Mouse (Mus musculus): ENCODE measurements at regions not wholly inside any gene's neighbourhood (a gene's known extent, or its start where the extent isn't known, plus 50 kb on each side); places are given as distances from the start of the nearest gene placed in this dataset.

- no peak for DNase-seq (ENCODE audit: low spot score)
Observed at GRCm38 (mm10) chr1:90404717-90405487, 197.9 kb upstream of the Cops8 start.

GRCm38 (mm10) chr1:90406663-90407062 lies 196.1 kb upstream of the Cops8 start:
- no peak for DNase-seq (ENCODE audit: low spot score)

GRCm38 (mm10) chr1:90408504-90409215 lies 194.1 kb upstream of the Cops8 start:
- no peak for DNase-seq (ENCODE audit: low spot score)

- no peak for DNase-seq (ENCODE audit: low spot score)
Observed at GRCm38 (mm10) chr1:90409236-90409635, 193.5 kb upstream of the Cops8 start.

- no peak for DNase-seq (ENCODE audit: low spot score)
Observed at GRCm38 (mm10) chr1:90412511-90413045, 190.2 kb upstream of the Cops8 start.

- DNase-seq (ENCODE audit: low spot score): no peak
Observed at GRCm38 (mm10) chr1:90414751-90415150, 188.0 kb upstream of the Cops8 start.

GRCm38 (mm10) chr1:90424066-90424821 lies 178.5 kb upstream of the Cops8 start:
- DNase-seq (ENCODE audit: low spot score): no peak

- no peak for DNase-seq (ENCODE audit: low spot score)
Observed at GRCm38 (mm10) chr1:90428334-90428733, 174.4 kb upstream of the Cops8 start.

GRCm38 (mm10) chr1:90428774-90429173 lies 174.0 kb upstream of the Cops8 start:
- no peak for DNase-seq (ENCODE audit: low spot score)

- no peak for DNase-seq (ENCODE audit: low spot score)
Observed at GRCm38 (mm10) chr1:90430480-90430879, 172.3 kb upstream of the Cops8 start.

GRCm38 (mm10) chr1:90431783-90432182 lies 171.0 kb upstream of the Cops8 start:
- DNase-seq (ENCODE audit: low spot score): no peak

GRCm38 (mm10) chr1:90433911-90434310 lies 168.9 kb upstream of the Cops8 start:
- no peak for DNase-seq (ENCODE audit: low spot score)

- no peak for DNase-seq (ENCODE audit: low spot score)
Observed at GRCm38 (mm10) chr1:90440638-90441037, 162.1 kb upstream of the Cops8 start.

- no peak for DNase-seq (ENCODE audit: low spot score)
Observed at GRCm38 (mm10) chr1:90441134-90441868, 161.5 kb upstream of the Cops8 start.

- no peak for DNase-seq (ENCODE audit: low spot score)
Observed at GRCm38 (mm10) chr1:90442250-90443240, 160.2 kb upstream of the Cops8 start.

GRCm38 (mm10) chr1:90449571-90450226 lies 153.1 kb upstream of the Cops8 start:
- no peak for DNase-seq (ENCODE audit: low spot score)

- no peak for DNase-seq (ENCODE audit: low spot score)
Observed at GRCm38 (mm10) chr1:90451942-90452557, 150.7 kb upstream of the Cops8 start.

- no peak for DNase-seq (ENCODE audit: low spot score)
Observed at GRCm38 (mm10) chr1:90454263-90454662, 148.5 kb upstream of the Cops8 start.

- no peak for DNase-seq (ENCODE audit: low spot score)
Observed at GRCm38 (mm10) chr1:90457396-90457795, 145.4 kb upstream of the Cops8 start.

- no peak for DNase-seq (ENCODE audit: low spot score)
Observed at GRCm38 (mm10) chr1:90458176-90458575, 144.6 kb upstream of the Cops8 start.

Data from urinary bladder, postnatal 14 days (tissue).